Mouse (Mus musculus) heart, postnatal 4 days (tissue): ENCODE measurements around the gene Zfp653. TPM values are rescaled to one million over a fixed set of nuclear protein-coding genes. Genes with fewer than 3 reads are reported as not detected.

Experiments
- DNase-seq: peaks from one replicate; pipeline ENCODE4 v3.0.0; 2021
- total RNA-seq, 2 experiments: library from RNA; stranded (reverse); gene quantifications; 2 replicates each; pipeline ENCODE4 v1.2.3; 2021

Gene Zfp653
- total RNA-seq, 2 experiments from 2014 or later = 8.4 to 9.0 TPM

- no peak for DNase-seq
These were observed 1.2 kb downstream of the Zfp653 start for GRCm38 (mm10) chr9:22069881-22070553.

GRCm38 (mm10) chr9:22067195-22067594 lies 4.0 kb downstream of the Zfp653 start:
- DNase-seq = no peak

GRCm38 (mm10) chr9:22066433-22066832 lies 4.7 kb downstream of the Zfp653 start:
- peak; percentile 73 for DNase-seq

GRCm38 (mm10) chr9:22065642-22066041 lies 5.5 kb downstream of the Zfp653 start:
- DNase-seq = no peak

GRCm38 (mm10) chr9:22064341-22064740 lies 6.8 kb downstream of the Zfp653 start:
- DNase-seq = no peak

GRCm38 (mm10) chr9:22061339-22061738 lies 9.8 kb downstream of the Zfp653 start:
- no peak for DNase-seq

GRCm38 (mm10) chr9:22058011-22058424 lies 13.2 kb downstream of the Zfp653 start:
- no peak for DNase-seq

- DNase-seq = no peak
These were observed 14.1 kb downstream of the Zfp653 start for GRCm38 (mm10) chr9:22057031-22057517.

- no peak for DNase-seq
These were observed 14.8 kb downstream of the Zfp653 start for GRCm38 (mm10) chr9:22056303-22056910.

- no peak for DNase-seq
These were observed 15.5 kb downstream of the Zfp653 start for GRCm38 (mm10) chr9:22055713-22056112.

GRCm38 (mm10) chr9:22054411-22055076 lies 16.6 kb downstream of the Zfp653 start:
- peak; percentile 71 for DNase-seq

GRCm38 (mm10) chr9:22053657-22054056 lies 17.5 kb downstream of the Zfp653 start:
- DNase-seq = peak; percentile 31

- DNase-seq = no peak
These were observed 19.3 kb downstream of the Zfp653 start, which contains the start of gene Elavl3 for GRCm38 (mm10) chr9:22051958-22052254. Gene Elavl3, minus strand, starts transcription at chr9:22052023.

GRCm38 (mm10) chr9:22051161-22051957 lies 19.8 kb downstream of the Zfp653 start:
- DNase-seq = no peak

- peak; percentile 69 for DNase-seq
These were observed 20.8 kb downstream of the Zfp653 start for GRCm38 (mm10) chr9:22050351-22050889.

GRCm38 (mm10) chr9:22049721-22050270 lies 21.4 kb downstream of the Zfp653 start:
- no peak for DNase-seq

GRCm38 (mm10) chr9:22049315-22049714 lies 21.9 kb downstream of the Zfp653 start:
- DNase-seq = no peak

- DNase-seq = no peak
These were observed 23.8 kb downstream of the Zfp653 start for GRCm38 (mm10) chr9:22047329-22047728.

- no peak for DNase-seq
These were observed 29.3 kb downstream of the Zfp653 start for GRCm38 (mm10) chr9:22041832-22042231.

GRCm38 (mm10) chr9:22037826-22038225 lies 33.4 kb downstream of the Zfp653 start:
- no peak for DNase-seq

- DNase-seq = no peak
These were observed 35.7 kb downstream of the Zfp653 start for GRCm38 (mm10) chr9:22035300-22036044.
